Mouse (Mus musculus) ES-CJ7 (cell line): Measurements from ENCODE around the gene Cacnb3.
A peak's percentile ranks its signal among the peaks of the same experiment; 100 is the strongest.

Experiments used
- DNase-seq: peaks from one replicate; pipeline ENCODE4 v3.0.0; 2011; ENCODE audit warnings: low read depth, low spot score

The Cacnb3 gene

GRCm38 (mm10) chr15:98635291-98635841 is 4.7 kb downstream of the Cacnb3 start:
- DNase-seq: no peak

- no peak for DNase-seq
Observed at GRCm38 (mm10) chr15:98636517-98636916, 5.9 kb downstream of the Cacnb3 start.

DNA sequence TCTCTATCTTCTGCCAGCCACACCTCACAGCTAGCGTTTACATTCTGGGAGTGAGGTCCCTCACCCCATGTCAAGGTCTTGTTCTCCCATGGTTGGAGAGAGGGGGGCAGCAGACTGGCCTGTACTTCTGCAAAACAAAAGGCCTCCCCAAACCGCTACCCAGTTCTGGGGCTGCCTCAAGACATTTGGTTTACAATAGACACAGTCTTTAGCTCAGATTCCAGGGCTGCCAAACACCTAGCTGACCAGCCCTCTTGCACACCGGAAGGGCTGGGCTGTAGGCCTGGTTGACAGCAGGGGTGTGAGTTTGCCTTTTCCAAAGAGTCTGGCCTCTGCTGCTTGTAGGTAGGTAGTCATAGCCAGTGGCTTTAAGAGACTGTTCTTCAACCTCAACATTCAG is 6.5 kb downstream of the Cacnb3 start:
- peak; percentile 65 for DNase-seq

DNA sequence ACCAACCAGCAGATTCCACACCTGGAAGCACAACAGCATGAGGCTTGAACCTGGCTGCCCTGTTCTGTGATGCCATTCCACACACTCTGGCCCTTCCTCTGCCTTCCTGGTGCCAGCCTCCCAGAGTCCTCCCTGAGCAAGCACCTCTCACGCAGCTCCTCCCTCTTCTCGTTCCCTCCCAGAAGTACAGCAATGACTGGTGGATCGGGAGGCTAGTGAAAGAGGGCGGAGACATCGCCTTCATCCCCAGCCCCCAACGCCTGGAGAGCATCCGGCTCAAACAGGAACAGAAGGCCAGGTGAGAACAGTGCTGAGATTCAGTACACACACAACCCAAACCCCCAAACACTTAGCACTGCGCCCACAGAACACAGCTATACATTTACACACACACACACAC is 9.5 kb downstream of the Cacnb3 start:
- DNase-seq: peak; percentile 88

DNA sequence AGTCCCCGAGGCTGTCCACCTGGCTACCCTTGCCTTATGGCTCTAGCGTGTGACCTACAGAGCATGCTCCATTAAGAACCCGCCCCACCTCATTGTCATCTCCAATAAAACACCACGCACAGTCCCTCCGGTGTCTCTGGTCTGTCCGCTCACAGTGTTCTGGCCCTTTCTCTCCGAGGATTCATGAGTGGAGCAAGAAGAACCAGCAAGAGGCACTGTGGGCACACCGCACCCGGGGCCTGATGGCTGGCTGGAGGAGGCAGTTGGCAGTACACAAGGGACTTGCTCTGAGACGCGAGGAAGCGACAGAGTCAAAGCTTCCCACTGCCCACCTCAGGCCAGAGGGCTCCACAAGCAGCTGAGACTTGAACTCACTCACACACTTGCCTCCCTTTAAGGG is 13.8 kb downstream of the Cacnb3 start:
- DNase-seq: no peak

DNA sequence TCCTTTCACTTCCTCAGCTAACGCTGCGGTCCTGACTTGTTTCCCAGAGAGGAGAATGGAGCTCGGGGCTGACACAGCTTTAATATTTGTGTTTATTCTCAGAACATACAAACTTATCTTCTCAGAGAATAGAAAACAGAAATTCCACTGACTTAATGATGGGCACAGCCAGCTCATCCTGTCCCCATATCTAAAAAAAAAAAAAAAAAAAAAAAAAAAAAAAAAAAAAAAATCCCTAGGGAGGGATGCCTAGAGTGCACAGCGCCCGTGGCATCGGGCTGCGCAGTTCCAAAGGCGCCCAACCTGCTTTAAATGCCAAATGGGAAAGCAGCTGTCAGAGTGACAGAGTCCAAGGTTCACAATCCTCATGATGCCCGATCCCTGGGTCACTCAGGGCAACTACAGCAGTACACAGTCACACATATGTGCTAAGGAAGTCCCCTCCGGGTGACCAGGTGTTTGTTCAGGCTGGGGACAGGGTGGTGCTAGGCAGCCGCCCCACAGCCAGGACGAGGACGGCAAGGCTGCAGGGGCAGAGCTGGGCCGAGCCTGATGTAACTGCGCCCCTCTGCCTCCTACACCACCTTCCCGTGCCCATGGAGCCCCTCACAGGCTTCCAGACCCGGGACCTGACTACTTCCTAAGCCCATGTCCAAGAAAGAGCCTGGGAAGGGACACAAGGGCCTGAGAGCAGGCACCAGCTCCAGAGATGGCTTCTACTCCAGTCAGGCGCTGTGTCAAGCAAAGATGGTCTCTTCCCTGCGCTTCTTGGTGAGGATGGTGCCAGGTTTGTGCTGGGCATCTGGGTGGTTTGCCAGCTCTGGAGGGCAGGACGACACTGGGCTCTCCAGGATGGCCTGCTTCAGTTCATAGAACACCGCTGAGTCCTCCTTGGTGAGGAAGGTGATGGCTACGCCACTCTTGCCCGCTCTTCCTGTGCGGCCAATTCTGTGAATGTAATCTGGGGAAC is 14.7 kb downstream of the Cacnb3 start:
- DNase-seq: no peak

GRCm38 (mm10) chr15:98646737-98647136 is 16.1 kb downstream of the Cacnb3 start:
- no peak for DNase-seq

- DNase-seq: no peak
Observed at GRCm38 (mm10) chr15:98647308-98647707, 16.7 kb downstream of the Cacnb3 start.

DNA sequence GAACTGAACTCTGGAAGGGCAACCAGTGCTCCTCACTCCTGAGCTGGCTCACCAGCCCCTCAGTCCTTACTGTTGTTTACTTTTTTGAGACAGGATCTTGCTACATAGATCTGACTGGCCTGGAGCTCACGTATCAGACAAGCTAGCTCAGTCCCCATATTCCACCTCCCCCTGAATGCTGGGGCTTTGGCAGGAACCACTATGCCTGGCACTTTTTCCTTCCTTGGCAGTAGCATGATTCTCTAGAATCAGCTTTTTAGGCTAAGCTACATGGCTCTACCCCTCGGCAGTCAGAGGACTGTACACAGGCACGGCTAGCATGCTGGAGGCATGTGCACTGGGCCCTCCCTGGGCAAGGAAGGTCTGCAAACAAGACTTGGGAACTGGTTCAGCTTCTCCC is 17.4 kb downstream of the Cacnb3 start:
- DNase-seq: no peak

GRCm38 (mm10) chr15:98651431-98651830 is 20.8 kb downstream of the Cacnb3 start:
- DNase-seq: no peak

DNA sequence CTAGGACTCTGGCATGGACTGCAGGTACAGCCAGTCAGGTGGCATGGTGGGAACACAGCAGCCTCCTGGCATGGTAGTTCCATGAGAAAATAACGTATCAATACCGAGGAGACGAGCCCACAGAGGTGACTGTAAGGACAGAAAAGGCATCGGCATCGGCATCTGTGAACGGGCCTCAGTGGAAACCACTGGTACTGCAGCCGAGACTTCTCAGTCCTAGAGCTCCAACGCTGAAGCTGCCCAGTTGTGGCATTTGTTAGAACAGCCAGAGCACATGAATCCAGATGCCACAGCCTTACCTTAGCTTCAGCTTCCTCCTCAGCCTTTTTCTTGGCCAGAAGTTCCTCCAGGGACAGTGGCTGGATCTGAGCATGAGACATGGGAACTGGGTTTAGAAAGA is 21.5 kb downstream of the Cacnb3 start:
- DNase-seq: no peak

DNA sequence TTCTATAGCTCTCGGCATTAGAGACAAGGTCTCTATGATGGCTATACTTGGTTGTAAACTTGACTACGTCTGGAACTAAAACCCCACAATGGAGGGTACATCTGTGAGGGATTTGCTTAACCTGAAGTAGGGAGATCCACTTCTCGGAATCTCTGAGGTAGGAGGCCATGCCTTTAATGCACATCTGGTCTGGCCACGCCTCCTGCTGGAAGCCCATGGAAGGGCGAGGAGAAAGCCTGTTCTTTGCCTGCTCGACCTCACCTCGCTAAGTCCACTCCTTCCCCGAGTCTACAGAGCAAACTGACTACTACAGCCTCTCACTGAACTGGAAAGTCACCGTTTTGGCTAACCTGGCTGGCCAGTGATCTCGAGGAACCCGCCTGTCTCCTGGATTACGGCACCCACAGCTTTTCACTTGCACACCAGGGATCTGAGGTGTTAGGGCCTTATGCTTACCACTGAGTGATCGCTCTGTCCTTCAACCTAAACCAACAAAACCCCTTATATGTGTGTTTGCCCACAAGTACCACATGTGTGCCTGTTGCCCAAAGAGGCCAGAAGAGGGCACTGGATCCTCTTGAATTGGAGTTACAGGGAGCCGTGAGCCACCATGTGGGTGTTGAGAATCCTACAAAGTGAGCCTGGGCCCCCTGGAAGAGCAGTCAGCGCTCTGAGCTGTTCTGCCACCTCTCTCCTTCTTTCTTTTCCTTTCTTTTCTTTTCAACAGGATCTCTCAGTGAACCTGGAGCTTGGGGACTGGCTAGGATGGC is 26.5 kb downstream of the Cacnb3 start:
- peak; percentile 67 for DNase-seq

DNA sequence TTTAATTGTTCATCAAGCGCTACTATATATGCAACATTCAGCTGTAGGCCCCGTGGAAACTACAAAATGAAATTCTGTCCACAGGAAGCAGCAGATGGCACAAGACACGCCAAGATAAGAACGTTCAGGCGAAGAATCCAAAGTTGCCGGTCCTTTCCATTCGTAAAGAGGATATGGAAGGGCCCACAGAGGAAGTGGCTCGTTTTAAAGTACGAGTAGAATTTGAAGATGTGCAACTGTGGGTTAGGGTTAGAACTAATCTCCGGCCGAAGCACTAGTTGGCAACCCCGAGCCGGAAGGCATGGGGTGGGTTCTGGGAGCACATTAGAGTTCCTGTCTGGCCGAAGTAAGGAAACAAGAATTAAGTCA is 31.5 kb downstream of the Cacnb3 start:
- DNase-seq: no peak

- peak; percentile 96 for DNase-seq
Observed at GRCm38 (mm10) chr15:98662567-98663545, 32.2 kb downstream of the Cacnb3 start, which contains the start of gene Ddx23. TSS of gene Ddx23 (minus strand) at chr15:98662894.

DNA sequence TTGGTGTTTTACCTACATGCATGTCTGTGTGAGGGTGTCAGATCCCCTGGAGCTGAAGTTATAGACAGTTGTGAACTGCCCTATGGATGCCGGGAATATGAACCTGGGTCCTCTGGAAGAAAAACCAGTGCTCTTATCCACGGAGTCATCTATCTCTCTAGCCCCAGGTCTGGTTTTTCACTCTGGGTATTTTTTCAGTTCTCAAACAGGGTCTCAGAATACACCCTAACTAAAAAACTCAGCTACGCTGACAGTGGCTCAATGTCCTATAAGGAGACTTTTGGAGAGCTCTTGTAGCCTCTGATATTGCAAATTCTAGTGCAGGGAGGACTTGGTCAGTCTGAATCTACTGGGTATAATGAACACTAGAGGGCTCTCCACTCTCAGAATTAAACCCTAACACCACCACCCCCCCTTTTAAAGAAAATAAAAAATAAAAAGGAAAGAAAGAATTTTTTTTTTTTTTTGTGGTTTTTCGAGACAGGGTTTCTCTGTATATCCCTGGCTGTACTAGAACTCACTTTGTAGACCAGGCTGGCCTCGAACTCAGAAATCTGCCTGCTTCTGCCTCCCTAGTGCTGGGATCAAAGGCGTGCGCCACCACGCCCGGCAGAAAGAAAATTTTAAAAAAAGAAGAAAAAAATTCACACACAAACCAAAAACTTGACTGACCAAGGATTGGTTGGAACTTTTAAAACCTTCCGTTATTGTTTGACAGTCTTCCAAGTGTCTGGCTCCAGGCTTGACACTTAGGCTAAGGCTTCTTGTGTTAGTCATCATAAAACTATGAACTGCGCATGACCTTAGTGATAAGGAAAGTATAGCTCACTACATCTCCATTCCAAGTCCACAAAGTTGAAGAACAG is 33.6 kb downstream of the Cacnb3 start:
- no peak for DNase-seq

GRCm38 (mm10) chr15:98672592-98672991 is 42.0 kb downstream of the Cacnb3 start:
- no peak for DNase-seq

- no peak for DNase-seq
Observed at GRCm38 (mm10) chr15:98673732-98674131, 43.1 kb downstream of the Cacnb3 start.

GRCm38 (mm10) chr15:98674284-98674993 is 43.8 kb downstream of the Cacnb3 start:
- DNase-seq: no peak

GRCm38 (mm10) chr15:98674994-98675545 is 44.4 kb downstream of the Cacnb3 start:
- peak; percentile 87 for DNase-seq
